Mouse (Mus musculus): ENCODE data around the gene Rab3il1. TPM values are rescaled to one million over a fixed set of nuclear protein-coding genes. Genes with fewer than 3 reads are reported as not detected.

The Rab3il1 gene
- total and polyA plus RNA-seq, 3 experiments: 0.04 TPM; not detected in 2

DNA sequence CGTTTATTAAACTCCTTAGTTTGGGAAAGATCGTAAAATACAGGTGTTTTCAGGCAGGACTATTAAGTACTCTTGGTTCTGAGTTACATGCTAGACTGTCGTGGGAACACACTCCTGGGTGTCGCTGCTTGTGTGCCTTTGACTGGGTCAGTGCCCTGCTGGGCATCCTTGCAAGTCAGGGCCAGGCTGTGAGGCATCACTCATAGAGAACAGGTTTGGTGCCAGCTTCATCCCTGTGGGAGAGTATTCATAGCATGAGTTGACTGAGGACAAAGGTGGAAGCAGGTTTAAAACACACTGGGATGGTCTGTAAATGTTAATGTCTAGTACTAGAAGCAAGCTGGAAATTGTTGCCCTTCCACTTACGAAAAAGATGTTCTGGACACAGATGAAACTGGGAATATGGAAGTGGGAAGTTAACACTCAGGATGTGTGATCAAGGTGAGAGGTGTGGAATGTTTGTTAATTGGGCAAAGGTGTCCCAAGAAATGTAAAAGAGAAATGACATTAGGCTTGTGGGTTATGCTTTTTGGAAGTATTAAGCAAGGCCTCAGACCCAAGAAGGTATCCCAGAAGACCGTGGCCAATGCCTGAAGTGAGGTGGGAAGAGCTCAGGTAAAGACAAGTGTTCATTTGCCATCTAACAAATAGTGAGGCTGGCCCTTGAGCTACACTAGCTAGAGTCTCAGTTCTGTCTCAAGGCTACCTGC, 16.1 kb upstream of the Rab3il1 start:
- H3K4me3 ChIP-seq (replicated peaks in 1 of 3; ENCODE audit: low read depth in 2 of 3, low read length in 2 of 3, poor library complexity in 1 of 3): no peak overlapping the region
- peaks cover 12 to 60% of the 10 kb centered on the region in 2 experiments for H3K4me1 ChIP-seq (ENCODE audit: control insufficient read depth in 1 of 2, insufficient read depth in 2 of 2)
- peaks cover 18% of the 10 kb centered on the region for H3K79me2 ChIP-seq (replicated peaks; ENCODE audit: control insufficient read depth, extremely low read depth, insufficient read depth, poor library complexity, severe bottlenecking)
- in situ Hi-C loops (cut with MboI; ENCODE audit: low pct_ligation_motif_present, low pct_unique_long_range_greater_than_20kb, low sequenced_read_pairs) (no loop called here), dilution Hi-C loops (cut with MboI; ENCODE audit: extremely low pct_ligation_motif_present, extremely low pct_unique_long_range_greater_than_20kb, low sequenced_read_pairs) (no loop called here)
- peaks cover 23 to 37% of the 10 kb centered on the region in 2 experiments for H3K36me3 ChIP-seq (replicated peaks in 1 of 2; ENCODE audit: control insufficient read depth in 1 of 2, insufficient read depth in 1 of 2, low read length in 1 of 2)
- no peak for TF ChIP-seq ZNF384 (IDR thresholded peaks at IDR 0.05; ENCODE audit: low read depth, low read length)
- TF ChIP-seq ZC3H11A (IDR thresholded peaks at IDR 0.05; ENCODE audit: low read depth, low read length): no peak
- no peak for TF ChIP-seq EP300 (IDR thresholded peaks at IDR 0.05; ENCODE audit: low read length)
- no peaks in the 10 kb centered on the region for H3K9me3 ChIP-seq (replicated peaks; ENCODE audit: low read length)
- no peak overlapping the region for H3K27ac ChIP-seq (ENCODE audit: insufficient read depth, low read depth)
- H3K9ac ChIP-seq (ENCODE audit: insufficient read depth, low read depth): no peak overlapping the region
- no peak for DNase-seq (ENCODE audit: extremely low read depth)
- H3K27me3 ChIP-seq (replicated peaks): no peaks in the 10 kb centered on the region
- no peak overlapping the region for H3K4me2 ChIP-seq (ENCODE audit: insufficient read depth, low read depth, poor library complexity, severe bottlenecking)

- DNase-seq (ENCODE audit: extremely low read depth): no peak
- peaks cover 13 to 57% of the 10 kb centered on the region in 2 experiments for H3K4me1 ChIP-seq (ENCODE audit: control insufficient read depth in 1 of 2, insufficient read depth in 2 of 2)
- no peak overlapping the region for H3K4me3 ChIP-seq (replicated peaks in 1 of 3; ENCODE audit: low read depth in 2 of 3, low read length in 2 of 3, poor library complexity in 1 of 3)
- no peaks in the 10 kb centered on the region for H3K27me3 ChIP-seq (replicated peaks)
- H3K79me2 ChIP-seq (replicated peaks; ENCODE audit: control insufficient read depth, extremely low read depth, insufficient read depth, poor library complexity, severe bottlenecking): peaks cover 18% of the 10 kb centered on the region
- no peak overlapping the region for H3K9ac ChIP-seq (ENCODE audit: insufficient read depth, low read depth)
- no peaks in the 10 kb centered on the region for H3K9me3 ChIP-seq (replicated peaks; ENCODE audit: low read length)
- dilution Hi-C loops (cut with MboI; ENCODE audit: extremely low pct_ligation_motif_present, extremely low pct_unique_long_range_greater_than_20kb, low sequenced_read_pairs): no loop called here
- TF ChIP-seq CTCF (conservative IDR thresholded peaks at IDR 0.05 in 1 of 2, IDR thresholded peaks at IDR 0.05 in 1 of 2; ENCODE audit: low read depth in 2 of 2, low read length in 2 of 2) (no peak), POLR2AphosphoS2 (IDR thresholded peaks at IDR 0.05; ENCODE audit: low read depth, low read length) (peak; percentile 90), ZNF384 (IDR thresholded peaks at IDR 0.05; ENCODE audit: low read depth, low read length) (no peak), E2F4 (IDR thresholded peaks at IDR 0.05; ENCODE audit: insufficient replicate concordance, low read depth, low read length) (no peak), POLR2A (IDR thresholded peaks at IDR 0.05; ENCODE audit: low read depth, low read length) (peak; percentile 35; the same call in 1 of the 2 replicates)
- peaks cover 23 to 37% of the 10 kb centered on the region in 2 experiments for H3K36me3 ChIP-seq (replicated peaks in 1 of 2; ENCODE audit: control insufficient read depth in 1 of 2, insufficient read depth in 1 of 2, low read length in 1 of 2)
- in situ Hi-C loops (cut with MboI; ENCODE audit: low pct_ligation_motif_present, low pct_unique_long_range_greater_than_20kb, low sequenced_read_pairs): no loop called here
- H3K27ac ChIP-seq (ENCODE audit: insufficient read depth, low read depth): no peak overlapping the region
- no peak overlapping the region for H3K4me2 ChIP-seq (ENCODE audit: insufficient read depth, low read depth, poor library complexity, severe bottlenecking)
Measured at GRCm38 (mm10) chr19:9985900-9986421, 15.5 kb upstream of the Rab3il1 start.

GRCm38 (mm10) chr19:9987192-9987591, 14.3 kb upstream of the Rab3il1 start:
- no peak for DNase-seq (ENCODE audit: extremely low read depth)
- no peak overlapping the region for H3K27ac ChIP-seq (ENCODE audit: insufficient read depth, low read depth)
- H3K79me2 ChIP-seq (replicated peaks; ENCODE audit: control insufficient read depth, extremely low read depth, insufficient read depth, poor library complexity, severe bottlenecking): peaks cover 18% of the 10 kb centered on the region

More at GRCm38 (mm10) chr19:9987192-9987591, 14.3 kb upstream of the Rab3il1 start:
- peaks cover 23 to 37% of the 10 kb centered on the region in 2 experiments for H3K36me3 ChIP-seq (replicated peaks in 1 of 2; ENCODE audit: control insufficient read depth in 1 of 2, insufficient read depth in 1 of 2, low read length in 1 of 2)
- no peaks in the 10 kb centered on the region for H3K27me3 ChIP-seq (replicated peaks)
- H3K9ac ChIP-seq (ENCODE audit: insufficient read depth, low read depth): no peak overlapping the region
- TF ChIP-seq CTCF (conservative IDR thresholded peaks at IDR 0.05 in 1 of 2, IDR thresholded peaks at IDR 0.05 in 1 of 2; ENCODE audit: low read depth in 2 of 2, low read length in 2 of 2) (no peak), GABPA (IDR thresholded peaks at IDR 0.05; ENCODE audit: insufficient replicate concordance, low read depth, low read length) (no peak), ZC3H11A (IDR thresholded peaks at IDR 0.05; ENCODE audit: low read depth, low read length) (no peak), MAZ (IDR thresholded peaks at IDR 0.05; ENCODE audit: low read depth, low read length) (no peak), MYC (IDR thresholded peaks at IDR 0.05; ENCODE audit: low read depth, low read length) (no peak), SIN3A (IDR thresholded peaks at IDR 0.05; ENCODE audit: low read length) (no peak), ZMIZ1 (IDR thresholded peaks at IDR 0.05; ENCODE audit: low read depth, low read length) (no peak), POLR2A (IDR thresholded peaks at IDR 0.05; ENCODE audit: low read depth, low read length) (no peak)
- in situ Hi-C loops (cut with MboI; ENCODE audit: low pct_ligation_motif_present, low pct_unique_long_range_greater_than_20kb, low sequenced_read_pairs) (no loop called here), dilution Hi-C loops (cut with MboI; ENCODE audit: extremely low pct_ligation_motif_present, extremely low pct_unique_long_range_greater_than_20kb, low sequenced_read_pairs) (no loop called here)
- H3K4me3 ChIP-seq (replicated peaks in 1 of 3; ENCODE audit: low read depth in 2 of 3, low read length in 2 of 3, poor library complexity in 1 of 3): no peak overlapping the region
- peaks cover 10 to 55% of the 10 kb centered on the region in 2 experiments for H3K4me1 ChIP-seq (ENCODE audit: control insufficient read depth in 1 of 2, insufficient read depth in 2 of 2)
- H3K4me2 ChIP-seq (ENCODE audit: insufficient read depth, low read depth, poor library complexity, severe bottlenecking): no peak overlapping the region
- H3K9me3 ChIP-seq (replicated peaks; ENCODE audit: low read length): no peaks in the 10 kb centered on the region
